Mouse (Mus musculus) ES-CJ7 (cell line): ENCODE data around the gene Ttc7.

ENCODE experiments used
- DNase-seq: peaks from one replicate; pipeline ENCODE4 v3.0.0; 2011; ENCODE audit warnings: low read depth, low spot score

Gene Ttc7

GRCm38 (mm10) chr17:87429431-87429830, 146.7 kb downstream of the Ttc7 start:
- DNase-seq = no peak
